Mouse (Mus musculus): ENCODE measurements around the gene Tnfrsf14.

Tnfrsf14 gene

GRCm38 (mm10) chr4:154928395-154929087, at the start of gene Tnfrsf14:
Gene Tnfrsf14 (minus strand): TSS chr4:154928563.
- DNase-seq, result no peak

DNA sequence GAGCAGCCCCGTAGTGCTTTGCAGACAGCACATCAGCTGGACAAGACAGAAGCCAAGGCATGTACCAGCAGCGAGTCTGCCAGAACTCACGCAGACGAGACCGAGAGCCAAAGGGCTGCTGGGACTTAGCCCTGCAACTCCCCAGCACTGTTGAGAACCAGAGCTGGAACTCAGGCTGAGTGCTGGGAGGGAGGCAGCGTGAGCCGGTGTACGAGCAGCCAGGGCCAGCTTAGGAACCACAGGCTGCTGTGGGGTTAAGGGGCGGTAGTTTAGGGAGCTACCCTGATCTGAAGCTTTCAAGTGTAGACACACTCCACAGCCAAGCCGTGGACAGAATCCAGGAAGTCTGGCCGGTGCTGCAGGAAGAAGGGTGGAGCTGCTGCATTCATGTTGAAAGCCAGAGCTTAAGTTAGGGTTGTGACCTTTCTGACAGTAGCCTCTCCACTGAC, 45.8 kb upstream of the Tnfrsf14 start:
- DNase-seq, result peak; percentile 55 to 61

DNA sequence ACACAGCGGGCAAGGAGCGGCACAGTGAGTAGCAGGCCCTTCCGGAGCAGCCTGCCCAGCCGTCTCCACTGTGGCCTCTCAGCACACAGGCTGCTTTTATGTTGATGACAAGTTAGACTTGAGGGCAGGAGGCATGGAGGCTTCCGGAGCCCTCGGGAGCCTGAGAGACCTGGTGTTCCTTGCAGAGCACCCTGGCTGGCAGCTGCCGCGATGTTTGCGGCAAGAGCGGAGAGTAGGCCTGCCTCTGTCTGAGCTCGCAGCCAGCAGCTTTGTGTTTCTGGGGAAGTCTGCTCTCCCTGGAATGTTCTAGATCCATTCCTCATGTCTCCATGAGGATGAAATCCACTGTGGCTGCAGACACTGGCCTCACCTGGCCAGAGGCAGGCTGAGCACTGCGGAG, 44.2 kb upstream of the Tnfrsf14 start:
- no peak for DNase-seq

- peak in 1 of 2 experiments; percentile 78 for DNase-seq
These were observed 38.8 kb upstream of the Tnfrsf14 start for GRCm38 (mm10) chr4:154967173-154967572.

- no peak for DNase-seq
These were observed 37.5 kb upstream of the Tnfrsf14 start for GRCm38 (mm10) chr4:154965856-154966255.

- no peak for DNase-seq
These were observed 36.3 kb upstream of the Tnfrsf14 start for GRCm38 (mm10) chr4:154964581-154965235.

- DNase-seq, result peak; percentile 96 to 97
These were observed 35.7 kb upstream of the Tnfrsf14 start, which contains the start of gene Pank4 for GRCm38 (mm10) chr4:154963901-154964580. Gene Pank4 (plus strand): TSS chr4:154964123.

DNA sequence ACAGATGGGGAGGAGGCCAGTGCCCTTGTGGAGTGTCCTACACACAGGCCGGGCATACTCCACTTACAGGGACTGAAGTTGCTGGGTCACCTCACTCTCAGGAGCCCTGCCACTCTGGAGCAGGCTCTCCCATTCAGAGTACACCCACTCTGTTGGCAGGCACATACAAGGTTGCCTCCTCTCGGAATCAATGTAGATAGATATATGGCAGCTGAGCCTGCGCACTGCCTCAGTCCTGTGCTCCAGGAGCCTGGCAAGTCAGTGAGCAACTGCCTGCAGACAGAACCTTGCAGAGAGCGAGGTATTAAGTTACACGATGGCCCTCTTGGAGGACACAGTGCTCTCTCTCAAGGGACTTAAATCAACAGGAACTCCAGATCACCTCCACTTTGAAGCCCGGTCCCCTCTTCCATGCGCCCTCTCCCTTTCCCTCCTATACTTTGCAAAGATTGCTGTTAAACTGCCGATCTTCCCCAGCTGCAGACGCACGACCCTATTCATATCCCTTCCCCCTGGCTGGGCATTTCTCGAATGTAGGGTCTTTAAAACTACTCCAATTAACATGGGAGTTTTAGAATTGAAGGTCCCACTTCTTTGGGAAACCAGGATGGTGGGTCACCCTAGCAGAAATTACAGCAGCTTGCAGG, 35.0 kb upstream of the Tnfrsf14 start:
- peak in 1 of 2 experiments; percentile 40 for DNase-seq

DNA sequence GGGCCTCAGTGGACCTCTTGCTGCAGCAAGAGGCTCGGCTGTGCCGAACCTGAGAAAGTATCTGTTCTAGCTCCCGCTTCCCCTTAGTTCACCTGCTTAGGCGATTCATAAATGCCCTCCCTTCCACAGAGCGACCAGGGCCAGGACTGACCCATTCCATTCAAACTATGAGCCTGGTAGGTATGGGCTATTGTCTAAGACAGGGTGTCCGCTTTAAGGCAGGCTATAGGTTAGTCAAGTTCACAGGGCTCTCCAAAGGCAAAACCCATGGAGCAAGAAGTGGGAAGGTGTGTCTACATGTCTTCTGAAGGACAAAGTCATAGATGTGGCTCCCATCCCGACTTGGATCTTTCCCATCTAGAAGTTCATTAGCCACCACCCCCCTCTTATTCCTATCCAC, 34.3 kb upstream of the Tnfrsf14 start:
- DNase-seq, result no peak

- no peak for DNase-seq
These were observed 33.5 kb upstream of the Tnfrsf14 start for GRCm38 (mm10) chr4:154961911-154962310.

DNA sequence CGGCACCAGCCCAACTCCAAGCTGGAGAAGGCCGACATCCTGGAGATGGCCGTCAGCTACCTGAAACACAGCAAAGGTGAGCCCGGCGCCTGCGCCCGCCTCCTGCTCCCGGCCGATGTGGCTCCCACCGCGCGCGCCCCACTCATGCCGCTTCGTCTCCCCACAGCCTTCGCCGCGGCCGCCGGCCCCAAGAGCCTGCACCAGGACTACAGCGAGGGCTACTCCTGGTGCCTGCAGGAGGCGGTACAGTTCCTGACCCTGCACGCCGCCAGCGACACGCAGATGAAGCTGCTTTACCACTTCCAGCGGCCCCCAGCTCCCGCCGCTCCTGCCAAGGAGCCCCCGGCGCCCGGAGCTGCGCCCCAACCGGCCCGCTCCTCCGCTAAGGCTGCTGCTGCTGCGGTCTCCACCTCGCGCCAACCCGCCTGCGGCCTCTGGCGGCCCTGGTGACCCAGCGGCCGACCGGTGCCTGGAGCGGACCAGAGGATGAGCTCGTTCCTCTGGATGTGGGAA, 32.9 kb upstream of the Tnfrsf14 start:
- peak; percentile 65 to 68 for DNase-seq

DNA sequence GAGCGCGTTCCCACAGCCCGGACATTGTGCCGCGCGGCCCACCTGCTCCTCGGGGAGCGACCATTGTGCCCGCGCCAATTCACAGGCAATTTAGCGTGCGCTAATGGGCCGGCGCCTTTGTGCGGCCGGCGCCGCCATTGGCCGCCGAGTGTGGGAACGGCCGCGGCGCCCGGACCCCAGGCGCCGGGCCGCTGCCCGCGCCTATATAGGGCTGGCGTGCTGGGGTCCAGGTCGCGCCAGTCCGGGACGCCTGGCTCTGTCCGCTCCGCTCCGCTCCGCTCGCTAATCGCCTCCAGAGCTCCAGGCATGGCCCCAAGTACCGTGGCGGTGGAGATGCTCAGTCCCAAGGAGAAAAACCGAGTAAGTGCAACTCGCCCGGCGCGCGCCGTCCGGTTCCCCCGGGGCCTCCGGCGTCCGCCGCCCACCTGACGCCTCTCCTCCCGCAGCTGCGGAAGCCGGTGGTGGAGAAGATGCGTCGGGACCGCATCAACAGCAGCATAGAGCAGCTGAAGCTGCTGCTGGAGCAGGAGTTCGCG, 32.4 kb upstream of the Tnfrsf14 start, which contains the start of gene Hes5:
Hes5 (plus strand) TSS at position 234 of the 536 bp plus-strand sequence.
- DNase-seq, result peak; percentile 61

- DNase-seq, result peak in 1 of 2 experiments; percentile 52
These were observed 31.8 kb upstream of the Tnfrsf14 start for GRCm38 (mm10) chr4:154960021-154960689.

DNA sequence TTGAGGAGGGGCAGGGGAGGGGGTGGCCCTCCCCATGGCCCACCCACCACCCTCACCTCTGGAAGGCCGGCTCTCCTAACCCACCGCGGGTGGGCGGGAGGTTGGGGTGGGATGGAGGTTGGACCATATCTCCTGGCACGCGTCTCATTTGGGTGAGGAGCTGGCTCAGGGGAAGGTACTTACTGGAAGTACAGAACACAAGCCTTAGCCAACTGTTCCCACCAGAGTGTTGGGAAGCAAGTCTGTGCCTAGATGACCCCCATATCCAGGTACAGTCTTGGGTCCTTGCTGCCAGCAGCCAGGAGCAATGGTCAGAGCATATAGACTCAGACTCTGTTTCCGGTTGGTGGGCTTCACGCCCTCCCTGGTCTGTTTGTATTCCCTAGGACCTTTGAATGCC, 30.3 kb upstream of the Tnfrsf14 start:
- no peak for DNase-seq

DNA sequence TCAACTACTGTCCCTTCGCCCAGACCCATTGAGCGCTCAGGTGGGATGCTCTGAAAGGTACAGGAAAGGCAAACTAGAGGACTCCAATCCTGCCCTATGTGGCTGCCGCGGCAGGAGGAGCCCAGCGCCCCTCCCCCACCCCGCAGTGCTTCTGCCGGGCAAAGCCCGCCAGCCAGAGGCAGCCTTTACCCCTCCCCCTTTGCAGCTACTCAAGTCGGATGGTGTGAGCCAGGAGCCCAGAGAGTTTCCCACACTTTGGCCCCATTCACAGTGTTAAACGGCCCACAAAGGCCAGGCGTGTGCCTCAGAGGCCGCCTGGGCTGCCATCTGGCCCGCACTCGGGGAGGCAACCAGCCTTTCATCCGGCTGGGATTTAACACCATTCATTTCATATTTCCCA, 29.8 kb upstream of the Tnfrsf14 start:
- DNase-seq, result peak; percentile 66 to 80

- DNase-seq, result peak in 1 of 2 experiments; percentile 34
These were observed 29.1 kb upstream of the Tnfrsf14 start for GRCm38 (mm10) chr4:154957289-154957993.

- DNase-seq, result peak in 1 of 2 experiments; percentile 23
These were observed 28.2 kb upstream of the Tnfrsf14 start for GRCm38 (mm10) chr4:154956604-154957003.

DNA sequence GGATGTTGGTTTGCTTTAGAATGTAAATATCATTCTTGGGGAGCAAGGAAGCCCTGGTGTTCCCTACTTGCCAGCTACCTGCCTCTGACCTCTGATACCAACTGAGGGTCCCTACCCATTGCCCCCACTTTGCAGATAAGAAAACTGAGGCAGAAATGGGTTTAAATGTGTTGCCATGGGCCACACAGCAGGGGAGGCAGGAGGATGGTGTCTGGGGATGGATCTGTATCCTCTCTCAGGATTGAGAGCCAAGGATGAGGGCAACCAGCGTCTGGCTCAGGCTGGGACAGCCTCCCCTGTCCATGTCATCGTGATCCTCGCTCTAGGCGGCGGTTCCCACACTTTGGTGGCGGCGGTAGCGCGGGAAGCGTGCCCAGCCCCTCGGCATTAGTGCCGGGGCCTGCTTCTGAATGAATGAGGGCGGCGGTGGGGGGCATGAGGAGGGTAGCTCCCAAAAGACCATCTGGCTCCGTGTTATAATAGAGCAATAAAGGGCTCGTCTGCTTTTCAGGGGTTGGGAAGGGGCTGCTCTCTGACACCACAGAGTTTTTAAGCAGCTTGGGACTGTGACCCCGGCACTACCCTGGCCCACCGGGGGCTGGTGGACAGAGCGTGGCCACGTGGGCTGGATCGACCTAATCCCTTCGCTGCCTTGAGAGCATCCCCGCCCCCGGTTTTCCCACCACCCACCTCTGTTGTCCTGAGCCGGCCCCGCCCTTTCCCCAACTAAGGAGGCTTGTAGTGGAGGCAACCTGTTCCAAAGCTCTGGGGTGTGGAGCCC, 24.3 kb upstream of the Tnfrsf14 start:
- peak in 1 of 2 experiments; percentile 28 for DNase-seq

- no peak for DNase-seq
These were observed 21.2 kb upstream of the Tnfrsf14 start for GRCm38 (mm10) chr4:154949589-154949982.

DNA sequence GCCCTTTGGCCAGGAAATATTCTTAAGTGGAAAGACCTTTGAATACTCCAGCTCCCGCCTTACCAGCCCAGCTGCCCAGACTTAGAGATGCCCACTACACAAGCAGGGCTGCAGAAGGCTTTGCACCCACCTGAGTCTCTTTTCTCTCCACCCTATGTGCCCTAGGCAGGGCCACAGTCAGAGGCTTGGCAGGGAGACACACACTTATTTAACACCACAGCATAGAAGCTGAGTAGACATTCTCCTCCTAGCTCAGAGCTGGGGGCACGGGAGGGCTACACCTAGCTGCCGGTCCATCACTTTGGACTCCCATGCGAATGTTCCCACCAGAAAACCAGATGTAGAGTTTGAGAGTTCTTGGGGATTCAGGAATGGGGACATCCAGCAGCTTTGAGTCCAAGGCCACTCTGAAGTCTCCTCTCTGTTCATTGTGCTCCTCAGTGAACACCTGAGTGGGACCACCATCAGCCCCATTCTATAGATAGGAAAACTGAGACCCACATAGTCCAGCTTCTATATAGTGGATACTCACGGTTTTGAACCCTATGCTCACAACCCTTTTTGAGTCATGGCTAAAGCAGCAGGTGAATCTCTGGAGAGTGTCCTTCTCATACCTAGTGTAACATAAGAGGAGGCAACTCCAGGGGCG, 20.7 kb upstream of the Tnfrsf14 start:
- no peak for DNase-seq
